Mouse (Mus musculus): ENCODE data around the gene Grin2b.

- TF ChIP-seq CTCF (IDR thresholded peaks at IDR 0.05; ENCODE audit: insufficient read depth, low read depth, low read length), result no peak
- TF ChIP-seq POLR2A (IDR thresholded peaks at IDR 0.05; ENCODE audit: insufficient read depth, low read depth, low read length), result no peak
Observed at GRCm38 (mm10) chr6:135727106-135727505, 446.2 kb downstream of the Grin2b start.

Data from olfactory bulb, adult 2 months (tissue).